Mouse (Mus musculus): ENCODE measurements around the gene Treml2. TPM values are rescaled to one million over a fixed set of nuclear protein-coding genes. Genes with fewer than 3 reads are reported as not detected.
"Not testable (repeated sequence)": the region's sequence is repeated elsewhere in the genome, so short reads cannot be mapped to it uniquely, and the experiment has no call there.

Gene Treml2
- polyA plus RNA-seq, 1 experiment from 2014 or later, result 0.11 TPM

- no peak for ATAC-seq (ENCODE audit: insufficient read depth, low FRiP score, low TSS enrichment)
- H3K9ac ChIP-seq (ENCODE audit: low read length), result no peak overlapping the region
- WGBS, result 77% methylated on average over 9 of the region's 9 CpGs
- no peaks in the 10 kb centered on the region for H3K27me3 ChIP-seq (ENCODE audit: control insufficient read depth, insufficient read depth, low read length)
- H3K27ac ChIP-seq (ENCODE audit: low read depth, low read length), result no peak overlapping the region
- no peak for DNase-seq (ENCODE audit: low spot score)
- no peak overlapping the region for H3K4me2 ChIP-seq (ENCODE audit: low read depth)
- no peaks in the 10 kb centered on the region for H3K36me3 ChIP-seq (ENCODE audit: control insufficient read depth, insufficient read depth, low read length)
- no peaks in the 10 kb centered on the region for H3K4me1 ChIP-seq (ENCODE audit: control insufficient read depth, insufficient read depth, low read length)
- no peaks in the 10 kb centered on the region for H3K9me3 ChIP-seq (ENCODE audit: control insufficient read depth, low read length)
- no peak overlapping the region for H3K4me3 ChIP-seq (ENCODE audit: low read depth, low read length)
Observed at GRCm38 (mm10) chr17:48300861-48301260, 1.6 kb downstream of the Treml2 start.

GRCm38 (mm10) chr17:48301792-48302191, 2.5 kb downstream of the Treml2 start:
- H3K27ac ChIP-seq (ENCODE audit: low read depth, low read length), result no peak overlapping the region
- H3K9ac ChIP-seq (ENCODE audit: low read length), result no peak overlapping the region
- H3K36me3 ChIP-seq (ENCODE audit: control insufficient read depth, insufficient read depth, low read length), result no peaks in the 10 kb centered on the region
- DNase-seq (ENCODE audit: low spot score) (no peak), ATAC-seq (ENCODE audit: insufficient read depth, low FRiP score, low TSS enrichment) (no peak)
- no peak overlapping the region for H3K4me2 ChIP-seq (ENCODE audit: low read depth)
- H3K27me3 ChIP-seq (ENCODE audit: control insufficient read depth, insufficient read depth, low read length), result no peaks in the 10 kb centered on the region
- no peak overlapping the region for H3K4me3 ChIP-seq (ENCODE audit: low read depth, low read length)
- WGBS, result 81% methylated on average over 5 of the region's 5 CpGs
- no peaks in the 10 kb centered on the region for H3K9me3 ChIP-seq (ENCODE audit: control insufficient read depth, low read length)
- no peaks in the 10 kb centered on the region for H3K4me1 ChIP-seq (ENCODE audit: control insufficient read depth, insufficient read depth, low read length)

DNA sequence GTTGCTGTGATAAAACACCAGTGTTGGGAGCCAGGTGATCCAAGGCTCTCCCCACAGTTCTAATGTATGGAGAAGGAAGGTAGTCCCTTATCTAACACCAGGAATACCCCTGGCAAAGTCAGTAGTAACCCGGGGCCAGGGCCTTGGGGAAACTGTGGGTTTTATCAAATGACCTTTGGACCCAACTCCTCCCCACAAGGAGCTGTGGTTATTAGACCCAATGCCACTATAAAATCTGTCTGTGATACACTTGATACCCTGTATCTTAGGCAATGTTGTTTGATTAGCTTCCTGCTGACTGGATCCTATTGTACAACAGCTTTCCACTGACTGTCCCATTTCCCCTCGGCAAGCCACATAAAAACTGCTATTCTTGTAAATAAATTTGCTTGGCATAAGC, 12.8 kb downstream of the Treml2 start:
- H3K9ac ChIP-seq (ENCODE audit: low read length), result no peak overlapping the region
- H3K9me3 ChIP-seq (ENCODE audit: control insufficient read depth, low read length), result no peaks in the 10 kb centered on the region
- no peak overlapping the region for H3K27ac ChIP-seq (ENCODE audit: low read depth, low read length)
- DNase-seq (ENCODE audit: low spot score) (no peak), ATAC-seq (ENCODE audit: insufficient read depth, low FRiP score, low TSS enrichment) (no peak)
- H3K27me3 ChIP-seq (ENCODE audit: control insufficient read depth, insufficient read depth, low read length), result no peaks in the 10 kb centered on the region
- H3K4me1 ChIP-seq (ENCODE audit: control insufficient read depth, insufficient read depth, low read length), result no peaks in the 10 kb centered on the region
- WGBS, result 85% methylated on average over 2 of the region's 2 CpGs
- no peaks in the 10 kb centered on the region for H3K36me3 ChIP-seq (ENCODE audit: control insufficient read depth, insufficient read depth, low read length)
- H3K4me2 ChIP-seq (ENCODE audit: low read depth), result no peak overlapping the region
- no peak overlapping the region for H3K4me3 ChIP-seq (ENCODE audit: low read depth, low read length)

GRCm38 (mm10) chr17:48315905-48316579, 16.7 kb downstream of the Treml2 start, which contains the start of gene B430306N03Rik:
TSS of gene B430306N03Rik (plus strand) at chr17:48316141.
- DNase-seq (ENCODE audit: low spot score); H3K9ac ChIP-seq (ENCODE audit: low read length); ATAC-seq (ENCODE audit: insufficient read depth, low FRiP score, low TSS enrichment); H3K4me1 ChIP-seq (ENCODE audit: control insufficient read depth, insufficient read depth, low read length); H3K4me2 ChIP-seq (ENCODE audit: low read depth); H3K27ac ChIP-seq (ENCODE audit: low read depth, low read length); H3K27me3 ChIP-seq (ENCODE audit: control insufficient read depth, insufficient read depth, low read length); H3K4me3 ChIP-seq (ENCODE audit: low read depth, low read length); H3K36me3 ChIP-seq (ENCODE audit: control insufficient read depth, insufficient read depth, low read length); H3K9me3 ChIP-seq (ENCODE audit: control insufficient read depth, low read length): not testable (repeated sequence)
- 78% methylated on average over 3 of the region's 3 CpGs for WGBS

- H3K27me3 ChIP-seq (ENCODE audit: control insufficient read depth, insufficient read depth, low read length), result no peaks in the 10 kb centered on the region
- H3K9me3 ChIP-seq (ENCODE audit: control insufficient read depth, low read length), result no peaks in the 10 kb centered on the region
- H3K4me3 ChIP-seq (ENCODE audit: low read depth, low read length), result no peak overlapping the region
- H3K27ac ChIP-seq (ENCODE audit: low read depth, low read length), result no peak overlapping the region
- 91% methylated on average over 1 of the region's 1 CpGs for WGBS
- no peak overlapping the region for H3K4me2 ChIP-seq (ENCODE audit: low read depth)
- no peaks in the 10 kb centered on the region for H3K36me3 ChIP-seq (ENCODE audit: control insufficient read depth, insufficient read depth, low read length)
- no peak overlapping the region for H3K9ac ChIP-seq (ENCODE audit: low read length)
- ATAC-seq (ENCODE audit: insufficient read depth, low FRiP score, low TSS enrichment) (no peak), DNase-seq (ENCODE audit: low spot score) (no peak)
- no peaks in the 10 kb centered on the region for H3K4me1 ChIP-seq (ENCODE audit: control insufficient read depth, insufficient read depth, low read length)
Observed at GRCm38 (mm10) chr17:48318686-48319085, 19.4 kb downstream of the Treml2 start.

GRCm38 (mm10) chr17:48321279-48321678, 22.0 kb downstream of the Treml2 start:
- ATAC-seq (ENCODE audit: insufficient read depth, low FRiP score, low TSS enrichment) (no peak), DNase-seq (ENCODE audit: low spot score) (no peak)
- Histone ChIP-seq H3K9me3 (ENCODE audit: control insufficient read depth, low read length) (no peaks in the 10 kb centered on the region), H3K4me2 (ENCODE audit: low read depth) (no peak overlapping the region), H3K36me3 (ENCODE audit: control insufficient read depth, insufficient read depth, low read length) (no peaks in the 10 kb centered on the region), H3K9ac (ENCODE audit: low read length) (no peak overlapping the region), H3K4me1 (ENCODE audit: control insufficient read depth, insufficient read depth, low read length) (no peaks in the 10 kb centered on the region), H3K27me3 (ENCODE audit: control insufficient read depth, insufficient read depth, low read length) (no peaks in the 10 kb centered on the region), H3K27ac (ENCODE audit: low read depth, low read length) (no peak overlapping the region), H3K4me3 (ENCODE audit: low read depth, low read length) (no peak overlapping the region)
- 79% methylated on average over 2 of the region's 2 CpGs for WGBS

- DNase-seq (ENCODE audit: low spot score) (peak; percentile 16), ATAC-seq (ENCODE audit: insufficient read depth, low FRiP score, low TSS enrichment) (no peak)
- Histone ChIP-seq H3K4me3 (ENCODE audit: low read depth, low read length) (no peak overlapping the region), H3K4me1 (ENCODE audit: control insufficient read depth, insufficient read depth, low read length) (no peaks in the 10 kb centered on the region), H3K36me3 (ENCODE audit: control insufficient read depth, insufficient read depth, low read length) (no peaks in the 10 kb centered on the region), H3K27me3 (ENCODE audit: control insufficient read depth, insufficient read depth, low read length) (no peaks in the 10 kb centered on the region), H3K9me3 (ENCODE audit: control insufficient read depth, low read length) (no peaks in the 10 kb centered on the region), H3K9ac (ENCODE audit: low read length) (no peak overlapping the region), H3K4me2 (ENCODE audit: low read depth) (no peak overlapping the region), H3K27ac (ENCODE audit: low read depth, low read length) (no peak overlapping the region)
- WGBS, result 78% methylated on average over 3 of the region's 3 CpGs
Observed at GRCm38 (mm10) chr17:48323236-48323635, 23.9 kb downstream of the Treml2 start.

GRCm38 (mm10) chr17:48324258-48324657, 25.0 kb downstream of the Treml2 start:
- ATAC-seq (ENCODE audit: insufficient read depth, low FRiP score, low TSS enrichment) (no peak), DNase-seq (ENCODE audit: low spot score) (no peak)
- 93% methylated on average over 5 of the region's 5 CpGs for WGBS
- H3K36me3 ChIP-seq (ENCODE audit: control insufficient read depth, insufficient read depth, low read length), result no peaks in the 10 kb centered on the region
- H3K4me1 ChIP-seq (ENCODE audit: control insufficient read depth, insufficient read depth, low read length), result no peaks in the 10 kb centered on the region
- no peak overlapping the region for H3K9ac ChIP-seq (ENCODE audit: low read length)
- no peak overlapping the region for H3K27ac ChIP-seq (ENCODE audit: low read depth, low read length)
- no peak overlapping the region for H3K4me3 ChIP-seq (ENCODE audit: low read depth, low read length)
- H3K27me3 ChIP-seq (ENCODE audit: control insufficient read depth, insufficient read depth, low read length), result no peaks in the 10 kb centered on the region
- no peak overlapping the region for H3K4me2 ChIP-seq (ENCODE audit: low read depth)
- H3K9me3 ChIP-seq (ENCODE audit: control insufficient read depth, low read length), result no peaks in the 10 kb centered on the region

DNA sequence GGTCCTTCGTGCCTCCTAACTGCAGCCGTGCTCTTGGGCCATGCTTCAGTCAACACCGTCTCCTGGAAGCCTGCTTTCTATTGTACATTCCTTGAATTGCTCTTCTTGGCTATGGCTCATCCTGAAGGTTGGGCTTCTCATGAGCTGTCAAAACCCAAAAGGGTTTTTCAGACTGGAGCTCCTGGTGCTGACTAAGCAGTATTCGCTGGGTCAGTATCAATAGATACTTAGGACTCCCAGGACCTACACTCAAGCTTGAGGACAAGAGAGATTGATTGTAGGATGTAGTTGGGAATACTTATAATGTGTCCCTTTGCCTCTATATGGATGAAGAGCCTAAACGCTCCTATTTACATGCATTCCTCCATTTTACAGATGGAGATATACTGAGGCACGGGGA, 25.8 kb downstream of the Treml2 start:
- no peak for DNase-seq (ENCODE audit: low spot score)
- Histone ChIP-seq H3K9me3 (ENCODE audit: control insufficient read depth, low read length) (no peaks in the 10 kb centered on the region), H3K27ac (ENCODE audit: low read depth, low read length) (no peak overlapping the region), H3K36me3 (ENCODE audit: control insufficient read depth, insufficient read depth, low read length) (no peaks in the 10 kb centered on the region), H3K9ac (ENCODE audit: low read length) (no peak overlapping the region), H3K4me1 (ENCODE audit: control insufficient read depth, insufficient read depth, low read length) (no peaks in the 10 kb centered on the region), H3K4me3 (ENCODE audit: low read depth, low read length) (no peak overlapping the region), H3K4me2 (ENCODE audit: low read depth) (no peak overlapping the region), H3K27me3 (ENCODE audit: control insufficient read depth, insufficient read depth, low read length) (no peaks in the 10 kb centered on the region)
- no peak for ATAC-seq (ENCODE audit: insufficient read depth, low FRiP score, low TSS enrichment)
- WGBS, result 94% methylated on average over 6 of the region's 6 CpGs

Measured in neural tube, embryonic 11.5 days (tissue).